Mouse (Mus musculus) lung, adult 10 weeks (tissue): ENCODE measurements around the gene Nes. TPM values are rescaled to one million over a fixed set of nuclear protein-coding genes. Genes with fewer than 3 reads are reported as not detected.

ENCODE experiments used
- polyA plus RNA-seq: library from polyadenylated mRNA; stranded (reverse); fragments of 350-450 nt; fragmentation: Illumina TruSeq; extraction: RNeasy Lipid Tissue Mini Kit (QIAGEN cat#74804); gene quantifications from one replicate; pipeline ENCODE4 v1.2.3, GENCODE M21; 2014; ENCODE audit warnings: low read depth, low replicate concordance; ENCODE audit not compliant: insufficient read depth

Gene Nes
- polyA plus RNA-seq: 28.8 TPM

DNA sequence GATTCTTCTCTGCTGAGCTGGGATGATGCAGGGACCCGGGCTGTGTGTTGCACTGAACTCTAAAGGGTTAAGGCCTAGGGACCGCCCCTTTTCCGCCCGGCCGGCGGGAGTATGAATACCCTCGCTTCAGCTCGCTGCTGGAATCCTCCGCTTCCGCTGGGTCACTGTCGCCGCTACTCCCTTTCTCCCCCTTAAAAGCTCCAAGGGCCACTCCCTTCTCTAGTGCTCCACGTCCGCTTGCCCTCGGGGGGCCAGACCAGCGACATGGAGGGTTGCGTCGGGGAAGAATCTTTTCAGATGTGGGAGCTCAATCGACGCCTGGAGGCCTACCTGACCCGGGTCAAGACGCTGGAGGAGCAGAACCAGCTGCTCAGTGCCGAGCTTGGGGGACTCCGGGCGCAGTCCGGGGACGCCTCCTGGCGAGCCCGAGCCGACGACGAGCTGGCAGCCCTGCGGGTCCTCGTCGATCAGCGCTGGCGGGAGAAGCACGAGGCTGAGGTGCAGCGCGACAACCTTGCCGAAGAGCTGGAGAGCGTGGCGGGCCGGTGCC, at the start of gene Nes:
TSS of gene Nes (plus strand) at position 140 of the 550 bp plus-strand sequence.

DNA sequence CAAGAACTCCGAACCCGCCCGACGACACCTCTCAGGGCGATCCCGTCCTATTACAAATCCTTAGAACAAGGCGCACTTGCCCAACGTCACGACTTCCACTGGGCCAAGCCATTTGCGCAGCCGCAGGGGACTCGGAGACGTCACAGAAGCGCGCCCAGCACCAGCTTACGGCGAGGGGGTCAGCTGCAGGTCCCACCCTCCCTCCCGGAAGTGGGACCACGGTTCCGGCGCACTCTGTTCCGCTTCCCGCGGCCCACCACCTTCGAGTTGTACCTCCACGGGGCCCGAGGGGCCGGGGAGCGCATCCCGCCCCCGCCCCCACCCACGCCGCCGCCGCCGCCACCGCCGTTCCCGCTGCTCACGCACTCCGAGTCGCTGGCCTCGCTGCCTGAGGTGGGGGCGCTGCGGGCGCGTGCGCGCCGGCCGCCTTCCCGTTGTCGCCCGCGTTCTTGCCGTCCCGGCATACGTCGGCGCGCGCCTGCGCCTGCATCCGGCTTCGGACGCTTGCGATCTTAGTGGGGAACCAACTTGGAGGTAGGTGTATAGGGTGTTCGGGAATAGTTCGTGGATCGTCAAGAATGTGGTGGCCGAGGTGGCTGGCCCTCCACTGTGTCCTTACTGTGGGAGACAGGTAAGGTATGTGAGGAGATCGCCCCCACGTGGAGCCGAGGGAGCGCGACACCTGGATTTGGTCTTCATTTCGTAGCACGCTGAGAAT, 40.6 kb upstream of the Nes start, which contains the start of the genes Isg20l2 and Rrnad1:
TSS of gene Isg20l2 (plus strand) at position 237 of the 718 bp plus-strand sequence.
TSS of gene Rrnad1 (minus strand) at position 640 of the 718 bp plus-strand sequence.

DNA sequence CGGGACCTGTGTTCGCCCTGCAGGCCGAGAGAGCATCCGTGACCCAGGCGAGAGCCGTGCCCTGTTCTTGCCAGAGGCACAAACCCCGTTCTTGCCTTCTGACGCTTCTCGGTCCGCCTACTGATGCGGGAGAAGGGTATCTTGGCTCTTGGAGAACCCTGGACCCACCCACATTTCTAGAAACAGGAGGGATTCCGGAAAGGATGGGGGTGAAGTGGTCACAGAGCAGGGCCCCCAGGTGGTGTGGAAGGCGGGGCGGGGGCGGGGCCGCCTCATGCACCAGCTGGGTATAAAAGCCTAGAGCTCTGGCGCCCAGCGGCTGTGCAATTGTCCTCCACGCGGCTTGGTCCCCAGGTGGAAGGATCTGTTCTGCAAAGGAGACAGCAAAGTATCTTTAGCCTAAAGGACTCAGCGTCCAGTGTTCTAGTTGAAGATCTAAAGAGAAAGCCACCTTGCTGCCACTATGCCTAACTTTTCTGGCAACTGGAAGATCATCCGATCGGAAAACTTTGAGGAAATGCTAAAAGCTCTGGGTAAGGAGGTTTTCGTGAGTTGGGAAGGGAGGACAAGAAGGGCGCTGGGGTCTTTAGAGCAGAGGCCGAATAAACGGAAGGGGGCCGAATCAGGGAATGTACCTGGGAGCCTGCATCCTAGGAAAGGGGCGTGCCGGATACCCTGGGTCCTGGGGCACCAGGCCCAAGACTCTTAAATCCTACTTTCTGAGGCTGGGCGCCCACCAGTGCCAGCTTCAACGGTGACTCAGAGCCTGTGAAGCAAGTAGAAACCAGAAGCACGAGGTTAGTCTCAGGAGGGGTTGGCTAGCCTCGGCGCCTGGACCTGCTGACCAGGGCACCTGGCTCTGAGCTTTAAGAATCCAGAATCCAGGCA, 22.3 kb upstream of the Nes start, which contains the start of gene Crabp2:
TSS of gene Crabp2 (plus strand) at position 289 of the 888 bp plus-strand sequence.

DNA sequence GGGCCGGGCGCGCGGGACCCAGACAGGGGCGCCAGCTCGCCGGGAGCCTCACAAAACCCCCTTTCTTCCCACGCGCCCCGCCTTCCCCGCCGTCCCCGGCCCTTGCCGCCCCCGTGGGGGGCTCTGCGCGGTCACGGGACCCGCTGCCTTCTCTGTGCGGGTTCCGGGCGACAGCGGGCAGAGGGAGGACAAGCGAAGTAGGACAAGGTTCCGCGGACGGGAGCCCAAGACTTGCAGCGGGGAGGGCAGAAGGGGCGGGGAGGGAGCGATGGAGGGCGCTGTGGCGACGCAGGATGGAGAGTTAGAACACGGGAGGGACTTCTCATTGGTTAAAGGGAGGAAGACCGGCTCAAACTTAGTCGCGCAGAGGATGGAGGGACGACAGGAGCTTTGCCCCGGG, 29.3 kb downstream of the Nes start, which contains the start of gene Bcan:
TSS of gene Bcan (minus strand) at position 50 of the 400 bp plus-strand sequence.

DNA sequence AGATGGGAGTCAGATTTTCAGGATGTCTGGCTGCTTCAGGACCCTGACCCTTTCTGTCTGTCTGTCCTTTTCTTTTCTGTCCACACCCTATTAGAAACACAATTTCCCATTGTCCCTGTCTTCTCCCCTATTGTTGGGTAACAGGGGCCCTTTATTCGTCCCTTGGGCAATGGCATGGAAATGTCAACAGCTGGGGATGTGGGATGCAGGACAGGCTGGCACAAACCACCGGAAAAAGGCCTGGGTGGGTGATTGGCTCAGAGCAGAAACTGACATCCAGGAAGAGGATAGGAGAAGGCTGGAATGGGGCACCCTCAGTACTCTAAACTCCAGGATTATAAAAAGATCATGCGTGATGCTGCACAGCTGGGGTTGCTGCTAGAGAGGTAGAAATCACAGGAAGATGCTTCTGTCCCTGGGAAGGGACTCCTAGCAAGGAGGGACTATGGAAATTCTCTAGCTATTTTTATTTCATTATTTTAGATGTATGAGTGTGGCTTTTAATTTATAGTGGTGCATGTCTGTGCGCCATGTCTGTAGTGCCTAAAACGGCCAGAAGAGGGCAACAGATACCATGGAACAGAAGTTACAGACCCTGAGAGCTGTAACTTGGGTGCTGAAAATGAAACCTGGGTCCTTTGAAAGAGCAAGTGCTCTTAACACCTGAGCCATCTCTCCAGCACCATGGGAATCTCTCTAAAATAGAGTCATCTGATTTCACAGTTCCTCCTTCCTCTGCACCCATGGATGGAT, 56.7 kb downstream of the Nes start, which contains the start of gene Hapln2:
TSS of gene Hapln2 (minus strand) at position 150 of the 753 bp plus-strand sequence.

Other genes with a start within 250 kb of the Nes start
- 5.1 TPM for gene Lrrc71, start 222.5 kb upstream of the Nes start, polyA plus RNA-seq
- gene Ntrk1, start 175.9 kb upstream of the Nes start, polyA plus RNA-seq: 0.51 TPM
- not detected for gene Insrr, start 174.1 kb upstream of the Nes start, polyA plus RNA-seq
- gene Pear1, start 146.8 kb upstream of the Nes start, polyA plus RNA-seq: 18.4 TPM
- 1.9 TPM for gene Sh2d2a, start 124.3 kb upstream of the Nes start, polyA plus RNA-seq
- 23.4 TPM for gene Prcc, start 85.5 kb upstream of the Nes start, polyA plus RNA-seq
- gene Hdgf, start 64.8 kb upstream of the Nes start, polyA plus RNA-seq: 89.3 TPM
- 108 TPM for gene Mrpl24, start 51.6 kb upstream of the Nes start, polyA plus RNA-seq
- gene Isg20l2, start 40.8 kb upstream of the Nes start, polyA plus RNA-seq: 12.4 TPM
- gene Rrnad1, start 40.4 kb upstream of the Nes start, polyA plus RNA-seq: 10.1 TPM
- gene Crabp2, start 22.4 kb upstream of the Nes start, polyA plus RNA-seq: not detected
- gene Bcan, start 29.2 kb downstream of the Nes start, polyA plus RNA-seq: 1.6 TPM
- gene Hapln2, start 56.5 kb downstream of the Nes start, polyA plus RNA-seq: not detected
- 14.7 TPM for gene Gpatch4, start 72.0 kb downstream of the Nes start, polyA plus RNA-seq
- gene Naxe, start 87.4 kb downstream of the Nes start, polyA plus RNA-seq: 129 TPM
- not detected for gene Ttc24, start 107.2 kb downstream of the Nes start, polyA plus RNA-seq
- gene Iqgap3, start 110.9 kb downstream of the Nes start, polyA plus RNA-seq: 0.18 TPM
- gene Mef2d, start 171.3 kb downstream of the Nes start, polyA plus RNA-seq: 18.9 TPM